Mouse (Mus musculus) liver, adult 2 months (tissue): ENCODE results near the gene Zfp865. TPM values are rescaled to one million over a fixed set of nuclear protein-coding genes. Genes with fewer than 3 reads are reported as not detected.
A peak's percentile ranks its signal among the peaks of the same experiment; 100 is the strongest.

Source experiments
- DNase-seq: peaks from one replicate; pipeline ENCODE4 v3.0.0-alpha.2; 2011; ENCODE audit warnings: low read depth, low spot score; ENCODE audit errors: extremely low read depth
- H3K27ac ChIP-seq: fragments of 200-500 bp; replicated peaks from 2 replicates; pipeline ENCODE4 v1.5.1; 2012; ENCODE audit warnings: low read depth, mild to moderate bottlenecking, control low read depth, inconsistent platforms, low read length; ENCODE audit not compliant: insufficient read depth
- H3K27me3 ChIP-seq: fragments of 200-500 bp; 2 replicates; pipeline ENCODE4 v1.6.1; 2012; ENCODE audit warnings: mild to moderate bottlenecking, moderate library complexity, low read length, inconsistent platforms; ENCODE audit not compliant: control insufficient read depth, insufficient read depth
- H3K36me3 ChIP-seq: fragments of 200-500 bp; 2 replicates; pipeline ENCODE4 v1.6.1; 2012; ENCODE audit warnings: low read length, inconsistent platforms; ENCODE audit not compliant: control insufficient read depth, insufficient read depth
- H3K4me1 ChIP-seq: fragments of 200-500 bp; 2 replicates; pipeline ENCODE4 v1.6.1; 2011; ENCODE audit warnings: low read length; ENCODE audit not compliant: control insufficient read depth, insufficient read depth
- H3K4me3 ChIP-seq: fragments of 200-500 bp; 2 replicates; pipeline ENCODE4 v1.5.1; 2011; ENCODE audit warnings: low read depth, mild to moderate bottlenecking, control low read depth, low read length, moderate library complexity; ENCODE audit not compliant: insufficient read depth
- H3K79me2 ChIP-seq: fragments of 200-500 bp; 2 replicates; pipeline ENCODE4 v1.6.1; 2012; ENCODE audit warnings: inconsistent platforms, mild to moderate bottlenecking, low read length, moderate library complexity; ENCODE audit not compliant: control insufficient read depth, insufficient read depth
- H3K9ac ChIP-seq: fragments of 200-500 bp; 2 replicates; pipeline ENCODE4 v1.6.1; 2012; ENCODE audit warnings: low read depth, mild to moderate bottlenecking, control low read depth, inconsistent platforms, low read length
- CTCF ChIP-seq: fragments of 200-500 bp; IDR thresholded peaks from 2 replicates; pipeline ENCODE4 v1.5.1; 2011; ENCODE audit warnings: low read depth, low read length, control low read depth
- POLR2A ChIP-seq: fragments of 200-500 bp; IDR thresholded peaks from 2 replicates; pipeline ENCODE4 v1.6.1; 2011; ENCODE audit warnings: low read length, control low read depth; ENCODE audit not compliant: insufficient read depth; ENCODE audit errors: extremely low read depth
- WGBS: fragments of 180-500 bp; shearing (Covaris S2); methylation state at CpG from one replicate; pipeline ENCODE4 v1.1.7; 2018; 5-methylcytosine and 5-hydroxymethylcytosine counted together
- polyA plus RNA-seq: library from polyadenylated mRNA; depleted of rRNA; stranded (reverse); fragments of >200 nt; gene quantifications from 2 replicates; pipeline ENCODE4 v1.2.3, GENCODE M21; 2012
- total RNA-seq: library from RNA; depleted of rRNA; stranded (reverse); fragments of >200 nt; gene quantifications from 2 replicates; pipeline ENCODE4 v1.2.3, GENCODE M21; 2014

The Zfp865 gene
- total and polyA plus RNA-seq, 2 experiments = 4.1 to 14.6 TPM

DNA sequence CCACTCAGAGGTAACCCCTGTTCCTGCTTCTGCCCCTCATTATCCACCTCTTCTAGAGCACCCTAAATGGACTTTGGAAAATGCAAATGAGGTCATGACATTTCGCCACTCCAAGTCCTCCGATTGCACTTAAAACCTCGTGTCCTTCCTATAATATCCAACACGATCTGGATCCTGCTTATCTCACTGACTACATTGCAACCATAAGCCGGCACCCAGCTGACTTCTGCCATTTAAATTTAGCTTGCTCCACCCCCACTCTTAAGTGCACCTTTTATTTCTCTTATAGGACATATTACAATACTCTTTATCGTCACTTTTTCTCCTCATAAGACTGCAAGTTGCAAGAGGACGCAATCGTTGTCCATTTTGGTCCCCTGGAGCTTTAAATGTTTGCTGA is 17.3 kb downstream of the Zfp865 start:
- TF ChIP-seq POLR2A (no peak), CTCF (no peak)
- no peaks in the 10 kb centered on the region for H3K79me2 ChIP-seq
- DNase-seq = no peak
- no peak overlapping the region for H3K27ac ChIP-seq
- H3K4me1 ChIP-seq = peaks cover 2% of the 10 kb centered on the region
- WGBS = 66% methylated on average over 8 of the region's 8 CpGs
- no peaks in the 10 kb centered on the region for H3K36me3 ChIP-seq
- no peaks in the 10 kb centered on the region for H3K27me3 ChIP-seq
- H3K4me3 ChIP-seq = no peak overlapping the region
- H3K9ac ChIP-seq = no peak overlapping the region

DNA sequence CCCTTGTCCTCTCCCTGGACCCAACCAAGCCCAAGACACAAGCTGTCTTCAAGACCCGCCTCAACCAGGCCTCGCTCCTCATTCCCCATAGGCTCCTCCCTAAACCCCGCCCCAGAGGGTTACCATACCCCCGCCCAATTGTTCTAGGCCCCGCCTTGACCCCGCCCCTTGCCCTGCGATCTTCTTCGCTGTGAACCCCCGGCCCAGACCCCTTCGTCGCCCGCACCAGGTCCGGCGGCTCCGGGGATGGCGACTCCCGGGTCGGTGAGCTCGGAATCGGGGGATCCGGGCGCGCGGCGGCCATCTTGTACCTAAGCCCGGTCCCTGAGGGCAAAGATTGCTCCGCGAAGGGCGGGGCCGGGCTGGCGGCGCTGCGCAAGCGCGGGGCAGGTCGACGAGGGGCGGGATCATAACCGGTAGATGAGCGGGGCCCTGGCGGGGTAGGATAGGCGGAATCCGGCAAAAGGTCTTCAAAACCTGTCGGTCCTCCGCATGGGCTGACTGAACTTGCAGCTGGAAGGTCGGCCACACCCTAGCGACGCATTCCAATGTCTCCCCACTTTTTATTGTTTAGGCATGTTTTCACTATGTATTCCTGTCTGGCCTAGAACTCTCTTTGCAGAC is 18.0 kb downstream of the Zfp865 start, which contains the start of gene Zfp784:
Zfp784 (minus strand) TSS at position 338 of the 624 bp plus-strand sequence.
- Histone ChIP-seq H3K4me1 (peaks cover 2% of the 10 kb centered on the region), H3K27me3 (no peaks in the 10 kb centered on the region), H3K79me2 (no peaks in the 10 kb centered on the region), H3K4me3 (peak within 1 kb of the TSS; percentile 79), H3K36me3 (no peaks in the 10 kb centered on the region), H3K9ac (peak within 1 kb of the TSS; percentile 92), H3K27ac (peak within 1 kb of the TSS; percentile 94)
- peak; percentile 72 for DNase-seq
- TF ChIP-seq CTCF (no peak), POLR2A (peak; percentile 67; the same call in 1 of the 2 replicates)
- WGBS = under 1% methylated on average over 48 of the region's 48 CpGs

DNA sequence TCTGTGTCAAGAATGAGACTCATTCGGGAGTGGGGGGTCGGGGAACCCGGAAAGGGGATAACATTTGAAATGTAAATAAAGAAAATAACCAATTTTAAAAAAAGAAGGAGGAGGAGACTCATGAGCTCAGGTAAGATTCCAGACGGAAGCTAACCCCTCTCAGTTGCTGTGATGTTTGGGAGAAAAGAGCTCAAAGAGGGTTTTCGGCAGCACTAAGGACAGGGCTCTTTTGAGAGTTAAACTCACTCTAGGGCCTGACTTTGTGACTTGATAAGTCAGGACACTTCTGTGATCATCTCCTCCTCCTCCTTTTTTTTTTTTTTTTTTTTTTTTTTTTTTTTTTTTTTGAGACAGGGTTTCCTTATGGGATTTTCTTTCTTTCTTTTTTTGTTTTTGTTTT is 18.8 kb downstream of the Zfp865 start:
- Histone ChIP-seq H3K4me3 (no peak overlapping the region; the same call in none of the 2 replicates), H3K4me1 (peaks cover 2% of the 10 kb centered on the region), H3K27ac (no peak overlapping the region), H3K27me3 (no peaks in the 10 kb centered on the region), H3K9ac (no peak overlapping the region), H3K36me3 (no peaks in the 10 kb centered on the region), H3K79me2 (no peaks in the 10 kb centered on the region)
- DNase-seq = no peak
- TF ChIP-seq POLR2A (no peak), CTCF (no peak)
- 28% methylated on average over 5 of the region's 5 CpGs for WGBS

DNA sequence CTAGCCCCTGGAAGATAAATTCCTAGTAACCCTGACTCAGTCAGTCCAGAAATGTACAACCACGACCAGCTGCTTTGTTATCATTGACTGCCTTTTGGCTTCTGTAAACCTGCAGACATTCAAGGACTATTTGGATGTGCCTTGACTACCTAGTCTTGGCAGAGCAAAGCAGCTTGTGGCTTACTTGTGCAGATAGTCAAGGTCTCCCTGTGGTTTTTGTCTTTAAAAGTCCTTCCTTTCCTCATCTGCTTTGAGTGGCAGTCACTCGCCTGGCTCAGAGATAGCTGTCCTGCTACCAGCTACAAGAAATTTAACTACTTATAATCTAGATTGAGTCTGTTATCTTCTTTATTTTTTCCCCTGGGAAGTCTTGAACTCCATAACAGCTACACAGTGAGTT is 24.8 kb downstream of the Zfp865 start:
- Histone ChIP-seq H3K4me1 (no peaks in the 10 kb centered on the region), H3K79me2 (no peaks in the 10 kb centered on the region), H3K4me3 (no peak overlapping the region), H3K36me3 (no peaks in the 10 kb centered on the region), H3K9ac (no peak overlapping the region), H3K27ac (no peak overlapping the region), H3K27me3 (no peaks in the 10 kb centered on the region)
- 70% methylated on average over 2 of the region's 2 CpGs for WGBS
- TF ChIP-seq POLR2A = no peak
- TF ChIP-seq CTCF = no peak
- DNase-seq = no peak

DNA sequence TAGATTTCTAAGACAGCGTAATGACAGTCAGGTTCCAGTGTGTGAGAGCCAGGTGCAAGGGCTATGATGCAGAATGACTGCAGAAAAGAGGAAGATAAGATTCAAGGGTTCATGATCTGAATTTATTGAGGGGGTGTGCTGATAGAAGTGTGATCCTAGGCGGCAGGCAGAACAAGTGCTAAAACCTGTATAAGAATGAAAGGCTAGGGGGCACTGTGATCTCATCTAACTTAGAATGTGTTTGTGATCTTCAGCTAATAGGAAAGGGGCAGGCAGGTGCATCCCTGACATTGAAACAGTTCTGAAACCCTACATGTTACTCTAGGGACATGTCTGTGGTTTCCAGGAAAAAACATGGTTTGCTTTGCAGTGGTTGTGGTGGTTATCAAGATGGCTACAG is 25.9 kb downstream of the Zfp865 start:
- H3K27ac ChIP-seq = no peak overlapping the region
- 76% methylated on average over 2 of the region's 2 CpGs for WGBS
- H3K4me3 ChIP-seq = no peak overlapping the region
- no peak overlapping the region for H3K9ac ChIP-seq
- H3K36me3 ChIP-seq = no peaks in the 10 kb centered on the region
- H3K4me1 ChIP-seq = no peaks in the 10 kb centered on the region
- TF ChIP-seq POLR2A (no peak), CTCF (no peak)
- no peaks in the 10 kb centered on the region for H3K79me2 ChIP-seq
- no peaks in the 10 kb centered on the region for H3K27me3 ChIP-seq
- no peak for DNase-seq

DNA sequence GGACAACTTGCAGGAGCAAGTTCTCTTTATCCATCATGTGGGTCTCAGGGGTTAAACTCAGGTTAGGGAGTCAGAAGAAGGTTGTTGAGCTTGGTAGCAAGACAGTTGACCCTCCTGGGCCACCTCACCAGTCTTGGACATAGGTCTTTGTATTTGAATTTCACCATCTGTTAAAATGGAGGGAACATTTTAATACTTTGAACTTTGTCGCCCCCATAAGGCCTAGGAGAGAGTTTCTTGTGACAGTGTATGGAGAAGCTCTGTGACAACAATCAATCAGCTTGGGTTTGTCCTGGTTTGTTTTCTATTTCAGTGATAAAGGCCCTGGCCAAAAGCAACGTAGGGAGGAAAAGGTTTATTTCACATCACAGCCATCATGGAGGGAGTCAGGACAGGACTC is 27.1 kb downstream of the Zfp865 start:
- H3K79me2 ChIP-seq = no peaks in the 10 kb centered on the region
- H3K36me3 ChIP-seq = no peaks in the 10 kb centered on the region
- no peaks in the 10 kb centered on the region for H3K27me3 ChIP-seq
- DNase-seq = peak; percentile 47
- 7% methylated on average over 2 of the region's 2 CpGs for WGBS
- H3K27ac ChIP-seq = no peak overlapping the region
- TF ChIP-seq CTCF = peak; percentile 31; the same call in 1 of the 2 replicates
- no peak for TF ChIP-seq POLR2A
- H3K4me3 ChIP-seq = no peak overlapping the region
- peaks cover 3% of the 10 kb centered on the region for H3K4me1 ChIP-seq
- H3K9ac ChIP-seq = no peak overlapping the region
